Mouse (Mus musculus) heart, adult 9 months (tissue): Measurements from ENCODE around the gene Kcnab2.
A peak's percentile ranks its signal among the peaks of the same experiment; 100 is the strongest.

Source experiments
- DNase-seq, 2 experiments: peaks; one replicate each; pipeline ENCODE4 v3.0.0; 2022; ENCODE audit warnings: low spot score in 2 of 2

Gene Kcnab2

DNA sequence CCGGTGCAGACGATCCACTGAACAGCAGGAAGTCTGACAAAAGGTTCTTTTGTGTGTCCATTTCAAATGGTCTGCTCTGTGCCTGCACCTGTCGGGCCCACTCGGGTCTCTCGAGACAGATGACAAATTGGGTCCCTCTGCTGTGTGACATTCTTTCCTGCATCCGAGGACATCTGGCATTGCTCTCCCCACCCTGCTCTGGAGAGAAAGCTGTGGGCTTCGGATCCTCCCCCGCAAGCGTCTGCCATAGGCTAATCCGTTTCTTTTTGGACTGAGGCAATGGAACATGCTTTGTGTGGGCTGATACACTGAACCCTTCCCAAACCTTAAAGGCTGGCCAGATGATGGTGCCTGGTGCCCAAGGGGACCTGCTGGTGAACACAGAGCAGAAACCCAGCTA lies 24.6 kb downstream of the Kcnab2 start:
- DNase-seq, result no peak

GRCm38 (mm10) chr4:152451371-152451770 lies 26.3 kb downstream of the Kcnab2 start:
- DNase-seq, result no peak

DNA sequence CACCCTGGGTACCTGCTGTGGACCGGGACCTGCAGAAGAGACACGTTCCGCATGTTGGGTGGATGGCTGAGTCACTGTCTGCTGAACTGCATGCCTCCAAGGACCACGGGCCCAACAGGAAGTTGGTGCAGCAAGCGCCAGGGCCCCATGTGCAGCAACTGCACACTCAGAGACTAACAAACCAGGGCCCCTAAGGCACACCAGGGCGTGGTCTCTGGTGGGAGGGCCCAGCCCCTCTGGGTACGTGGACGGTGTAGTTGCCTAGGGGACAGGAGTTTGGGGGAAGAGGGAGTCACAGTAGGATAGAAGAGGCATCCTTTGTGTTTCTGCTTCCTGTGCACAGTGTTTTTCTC lies 29.0 kb downstream of the Kcnab2 start:
- peak in 1 of 2 experiments; percentile 30 for DNase-seq

GRCm38 (mm10) chr4:152447731-152448665 lies 29.7 kb downstream of the Kcnab2 start:
- DNase-seq, result no peak

GRCm38 (mm10) chr4:152446178-152446577 lies 31.5 kb downstream of the Kcnab2 start:
- peak; percentile 27 to 42 for DNase-seq

- DNase-seq, result no peak
Measured at GRCm38 (mm10) chr4:152441536-152441935, 36.1 kb downstream of the Kcnab2 start.

DNA sequence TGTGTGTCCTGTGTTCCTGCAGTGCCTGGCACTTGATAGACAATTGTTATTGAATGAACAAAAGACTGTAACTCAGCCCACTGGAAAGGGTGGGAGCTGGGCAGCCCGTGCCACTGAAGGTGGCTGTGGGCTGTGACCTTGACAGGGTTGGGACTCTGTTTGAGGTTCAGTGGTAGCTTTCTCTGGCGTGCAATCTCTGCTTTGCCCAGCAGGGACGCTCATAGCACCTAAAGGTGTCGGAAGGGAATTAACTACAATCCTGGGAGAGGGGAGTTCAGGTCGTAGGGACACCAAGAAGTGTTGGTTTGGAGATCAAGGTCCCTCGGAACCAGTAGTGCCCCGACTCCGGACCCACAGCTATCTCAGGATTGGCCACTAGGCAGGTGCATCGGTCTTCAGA lies 36.8 kb downstream of the Kcnab2 start:
- DNase-seq, result no peak

DNA sequence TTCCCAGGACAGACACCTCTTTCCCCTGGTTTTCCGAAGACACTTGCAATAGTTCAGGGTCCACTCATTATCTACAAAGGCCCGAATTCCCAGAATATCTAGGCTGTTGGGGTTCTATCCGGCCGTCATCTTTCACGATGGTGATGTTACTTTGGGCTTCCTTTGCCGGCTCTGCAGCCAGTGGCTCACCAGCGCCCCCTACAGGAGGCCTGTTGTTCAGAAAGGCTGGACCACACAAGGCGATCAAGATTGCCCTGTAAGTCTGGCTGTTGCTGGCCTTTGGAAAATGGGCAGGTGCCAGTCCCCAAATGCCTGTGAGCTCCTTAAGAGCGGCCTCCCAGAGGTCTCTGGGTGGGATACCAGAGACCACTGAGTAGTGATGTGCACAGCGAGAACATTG lies 42.4 kb downstream of the Kcnab2 start:
- DNase-seq, result peak; percentile 25 to 46

DNA sequence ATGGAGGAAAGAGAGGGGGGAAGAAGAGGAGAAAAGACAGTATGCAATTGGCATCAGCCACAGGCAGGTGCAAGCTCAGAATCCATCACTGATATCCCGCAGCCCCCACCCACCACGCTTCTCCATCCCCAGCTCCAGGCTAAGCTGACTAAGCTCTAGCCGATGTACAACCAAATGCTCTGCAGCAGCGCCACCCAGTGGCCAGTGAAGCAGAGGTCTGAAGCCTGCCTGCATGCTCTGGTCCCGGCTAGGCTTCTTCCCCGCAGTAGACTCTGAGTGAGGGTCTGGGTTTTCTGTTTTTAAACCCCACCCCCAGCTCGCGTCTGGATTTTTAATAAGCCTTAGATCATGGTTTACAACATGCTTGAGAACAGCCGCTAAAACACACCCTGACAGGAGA lies 42.8 kb downstream of the Kcnab2 start:
- peak; percentile 56 to 73 for DNase-seq

GRCm38 (mm10) chr4:152432308-152432707 lies 45.4 kb downstream of the Kcnab2 start:
- peak in 1 of 2 experiments; percentile 15 for DNase-seq

DNA sequence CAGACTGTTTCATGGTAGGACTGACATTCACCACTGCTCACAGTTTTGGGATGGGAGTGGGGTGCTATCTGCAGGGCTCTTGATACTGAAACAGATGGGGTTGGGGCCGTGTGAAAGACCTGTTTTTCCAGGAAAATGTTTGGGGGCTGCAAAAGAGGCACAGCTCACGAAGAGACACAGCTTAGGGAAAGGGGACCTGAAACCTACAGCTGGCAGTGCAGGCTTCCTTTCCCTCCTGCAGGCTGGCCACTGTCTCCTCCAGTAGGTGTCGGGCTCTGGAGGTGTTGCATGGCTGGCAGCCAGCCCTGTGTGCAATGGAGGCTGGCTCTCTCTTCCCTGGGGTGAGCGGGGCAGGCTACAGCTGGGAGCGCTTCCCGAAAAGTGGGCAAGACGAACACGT lies 49.4 kb downstream of the Kcnab2 start:
- DNase-seq, result no peak

DNA sequence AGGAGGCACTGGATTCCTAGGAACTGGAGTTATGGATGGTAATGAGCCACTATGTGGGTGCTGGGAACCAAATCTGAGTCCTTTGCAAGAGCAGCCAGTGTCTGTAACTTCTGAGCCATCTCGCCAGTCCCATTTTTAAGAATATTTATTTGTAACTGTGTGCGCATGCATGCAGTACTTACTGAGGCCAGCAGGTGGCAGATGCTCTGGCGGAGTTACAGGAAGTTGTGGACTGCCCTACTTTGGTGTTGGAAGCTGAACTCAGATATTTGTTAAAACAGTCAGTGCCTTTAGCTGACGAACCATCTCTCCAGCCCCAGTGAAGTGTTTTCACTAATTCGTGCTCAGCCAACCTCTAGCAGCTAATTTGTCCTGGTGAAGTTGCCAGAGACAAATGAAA lies 52.7 kb downstream of the Kcnab2 start:
- DNase-seq, result no peak

- DNase-seq, result no peak
Measured at GRCm38 (mm10) chr4:152424341-152424740, 53.3 kb downstream of the Kcnab2 start.

DNA sequence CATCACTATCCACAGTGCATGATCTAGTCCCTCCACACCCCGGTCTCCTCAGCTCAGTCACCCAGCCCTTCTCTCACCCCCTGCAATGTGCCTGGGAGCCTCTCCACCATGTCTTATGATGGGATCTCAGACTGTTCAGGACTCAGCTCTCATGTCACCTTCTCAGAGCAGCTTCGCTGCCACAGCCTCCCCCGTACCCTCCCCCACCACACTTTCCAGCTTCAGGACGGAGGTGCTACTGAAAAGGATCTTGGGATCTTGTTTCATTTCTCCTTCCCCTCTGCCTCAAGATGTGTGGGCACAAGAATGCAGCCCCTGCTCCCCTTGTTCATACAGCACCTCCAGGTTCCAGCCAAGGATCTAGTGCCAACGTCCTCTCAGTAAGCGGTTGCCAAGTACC lies 54.1 kb downstream of the Kcnab2 start:
- no peak for DNase-seq

GRCm38 (mm10) chr4:152418229-152419060 lies 59.2 kb downstream of the Kcnab2 start:
- no peak for DNase-seq

- no peak for DNase-seq
Measured at GRCm38 (mm10) chr4:152412524-152413080, 65.1 kb downstream of the Kcnab2 start.

GRCm38 (mm10) chr4:152410961-152411360 lies 66.7 kb downstream of the Kcnab2 start:
- no peak for DNase-seq

DNA sequence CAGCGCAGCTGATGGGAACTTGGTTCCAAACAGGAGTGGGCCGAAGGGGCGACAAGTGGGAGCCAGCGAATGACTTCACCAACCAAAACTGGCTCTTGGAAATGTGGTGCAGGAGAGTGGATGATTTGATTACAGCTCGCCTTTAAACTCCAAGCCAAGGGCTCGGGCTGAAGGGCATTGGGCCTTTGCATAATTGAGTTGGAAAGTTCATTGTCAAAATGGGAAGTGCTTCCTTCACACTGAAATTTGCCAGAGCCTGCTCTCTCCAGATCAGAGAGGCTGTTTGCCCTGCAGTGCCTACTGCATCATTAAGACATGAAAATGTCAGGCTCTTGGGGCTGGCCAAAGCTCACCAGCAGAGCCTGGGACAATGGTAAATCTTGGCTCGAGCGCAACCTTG lies 71.1 kb downstream of the Kcnab2 start:
- DNase-seq, result no peak

GRCm38 (mm10) chr4:152405671-152406201 lies 71.9 kb downstream of the Kcnab2 start:
- DNase-seq, result no peak

- DNase-seq, result no peak
Measured at GRCm38 (mm10) chr4:152405143-152405542, 72.5 kb downstream of the Kcnab2 start.

GRCm38 (mm10) chr4:152398926-152399325 lies 78.7 kb downstream of the Kcnab2 start:
- DNase-seq, result no peak

DNA sequence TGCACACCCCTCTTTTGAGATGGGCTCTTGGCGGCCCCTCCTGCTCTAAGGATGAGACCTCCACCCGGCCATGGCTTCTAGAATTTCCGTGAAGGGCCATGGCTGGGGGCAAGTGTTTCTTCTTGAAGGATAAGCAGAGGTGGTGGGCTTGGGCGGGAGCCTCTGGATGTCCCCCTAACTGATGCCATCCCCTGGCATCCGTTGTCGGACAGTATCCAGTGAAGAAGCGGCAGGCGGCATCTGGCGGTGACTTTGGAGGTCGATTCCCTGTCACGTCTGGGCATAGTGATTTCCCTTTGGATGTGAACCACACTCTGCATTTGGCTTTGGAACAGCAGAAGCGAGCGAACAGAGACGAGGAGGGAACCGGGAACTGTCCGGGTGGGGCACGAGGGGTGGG lies 85.0 kb downstream of the Kcnab2 start:
- no peak for DNase-seq
